Mouse (Mus musculus): ENCODE measurements around the gene Ccl2. TPM values are rescaled to one million over a fixed set of nuclear protein-coding genes. Genes with fewer than 3 reads are reported as not detected.

Gene Ccl2
- total RNA-seq, 4 experiments from 2014 or later, result 0.69 to 2.7 (median 1.7) TPM

Other genes with a start within 250 kb of the Ccl2 start
- under 1 TPM in 2 of 4 experiments, not detected in 2; 0.17 to 0.19 TPM for gene 5530401A14Rik, start 174.9 kb upstream of the Ccl2 start, total RNA-seq (2022)
- under 1 TPM in 1 of 4 experiments, not detected in 3; 0.08 TPM for gene Asic2, start 67.1 kb upstream of the Ccl2 start, total RNA-seq (2022)
- gene Gm17268, start 3.0 kb downstream of the Ccl2 start, total RNA-seq (2022), result not detected
- 1 to 10 TPM in 2 of 4 experiments, under 1 TPM in 1, not detected in 1; 0.57 to 1.3 (median 1.1) TPM for gene Ccl7, start 10.1 kb downstream of the Ccl2 start, total RNA-seq (2022)
- 1 to 10 TPM; 2.4 to 5.2 (median 3.8) TPM for gene Ccl11, start 22.3 kb downstream of the Ccl2 start, total RNA-seq (2022)
- 1 to 10 TPM in 2 of 4 experiments, under 1 TPM in 1, not detected in 1; 0.57 to 3.5 (median 1.3) TPM for gene Ccl12, start 66.3 kb downstream of the Ccl2 start, total RNA-seq (2022)
- gene Ccl8, start 79.6 kb downstream of the Ccl2 start, total RNA-seq (2022), result 1 to 10 TPM in 2 of 4 experiments, under 1 TPM in 1, not detected in 1; 0.60 to 1.4 (median 1.4) TPM

All from heart, adult 8-10 months (tissue).